Mouse (Mus musculus) bone marrow macrophage, adult 2 months (primary cell): ENCODE data around the gene Tle2. TPM values are rescaled to one million over a fixed set of nuclear protein-coding genes. Genes with fewer than 3 reads are reported as not detected.

ENCODE experiments used
- H3K27ac ChIP-seq: 2 replicates; pipeline ENCODE4 v1.5.1; 2012; ENCODE audit warnings: low read depth, low read length; ENCODE audit not compliant: insufficient read depth
- H3K4me1 ChIP-seq: 2 replicates; pipeline ENCODE4 v1.6.1; 2012; ENCODE audit warnings: low read length; ENCODE audit not compliant: control insufficient read depth, insufficient read depth
- H3K4me3 ChIP-seq: 2 replicates; pipeline ENCODE4 v1.5.1; 2012; ENCODE audit warnings: mild to moderate bottlenecking, low read length, moderate library complexity; ENCODE audit not compliant: insufficient read depth
- CTCF ChIP-seq: IDR thresholded peaks from 2 replicates; pipeline ENCODE4 v1.5.1; 2012; ENCODE audit warnings: low read depth, mild to moderate bottlenecking, low read length, moderate library complexity
- POLR2A ChIP-seq: IDR thresholded peaks from 2 replicates; pipeline ENCODE4 v1.6.1; 2012; ENCODE audit warnings: mild to moderate bottlenecking, low read depth, low read length, borderline replicate concordance
- polyA plus RNA-seq: library from polyadenylated mRNA; stranded (reverse); fragments of >200 nt; gene quantifications from 2 replicates; pipeline ENCODE4 v1.2.4, GENCODE M21; 2012; ENCODE audit not compliant: missing spikeins, insufficient read depth, insufficient read length

Tle2 gene
- polyA plus RNA-seq, 1 experiment, result 17.9 TPM

DNA sequence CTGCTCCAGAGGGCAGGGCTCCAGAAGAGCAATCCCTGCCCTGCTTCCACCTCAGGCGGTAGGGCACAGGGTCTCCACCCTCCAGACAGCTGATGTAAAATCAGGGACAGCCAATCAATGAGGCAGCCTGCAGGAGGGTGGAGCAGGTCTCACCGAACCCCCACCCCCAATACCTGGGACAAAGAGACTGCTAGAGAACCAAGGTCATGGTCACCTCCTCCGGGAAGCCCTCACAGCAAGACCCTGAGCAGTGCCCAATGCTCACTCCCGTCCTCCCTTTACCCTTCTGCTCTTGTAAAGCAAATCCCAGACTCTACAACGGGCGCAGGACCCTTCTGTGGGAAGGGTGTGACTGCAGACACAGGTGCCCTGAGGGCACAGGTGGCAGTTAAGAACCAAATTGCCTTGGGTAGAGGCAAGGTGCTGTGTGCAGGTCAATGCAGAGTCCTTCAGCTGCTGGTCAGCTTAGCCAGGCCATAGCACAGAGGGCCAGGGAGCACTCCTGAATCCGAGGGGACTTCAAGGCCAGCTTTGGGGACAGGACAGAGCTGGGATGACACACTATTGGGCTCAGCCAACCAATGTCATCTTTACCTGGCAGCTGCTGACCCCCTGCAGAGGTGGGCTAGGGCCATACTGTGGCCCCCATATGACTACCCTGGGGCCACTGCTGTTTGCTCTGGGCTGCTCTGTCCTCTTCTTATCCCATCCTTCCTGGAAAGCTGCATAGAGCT lies 31.5 kb upstream of the Tle2 start:
- TF ChIP-seq POLR2A, result no peak
- no peak for TF ChIP-seq CTCF
- Histone ChIP-seq H3K4me3 (peak overlapping the region; percentile 98; the same call in 1 of the 2 replicates), H3K4me1 (peaks cover 18% of the 10 kb centered on the region)

GRCm38 (mm10) chr10:81543633-81544032 lies 30.7 kb upstream of the Tle2 start:
- Histone ChIP-seq H3K4me3 (peak overlapping the region; percentile 98), H3K27ac (no peak overlapping the region), H3K4me1 (peaks cover 18% of the 10 kb centered on the region)
- TF ChIP-seq CTCF, result no peak
- no peak for TF ChIP-seq POLR2A

More for the DNA sequence above, 31.5 kb upstream of the Tle2 start:
- H3K27ac ChIP-seq, result no peak overlapping the region

- Histone ChIP-seq H3K4me3 (peak overlapping the region; percentile 98), H3K4me1 (peaks cover 18% of the 10 kb centered on the region), H3K27ac (peak overlapping the region; percentile 26; the same call in 1 of the 2 replicates)
- TF ChIP-seq POLR2A (no peak), CTCF (no peak)
Observed at GRCm38 (mm10) chr10:81544296-81545160, 29.8 kb upstream of the Tle2 start.

DNA sequence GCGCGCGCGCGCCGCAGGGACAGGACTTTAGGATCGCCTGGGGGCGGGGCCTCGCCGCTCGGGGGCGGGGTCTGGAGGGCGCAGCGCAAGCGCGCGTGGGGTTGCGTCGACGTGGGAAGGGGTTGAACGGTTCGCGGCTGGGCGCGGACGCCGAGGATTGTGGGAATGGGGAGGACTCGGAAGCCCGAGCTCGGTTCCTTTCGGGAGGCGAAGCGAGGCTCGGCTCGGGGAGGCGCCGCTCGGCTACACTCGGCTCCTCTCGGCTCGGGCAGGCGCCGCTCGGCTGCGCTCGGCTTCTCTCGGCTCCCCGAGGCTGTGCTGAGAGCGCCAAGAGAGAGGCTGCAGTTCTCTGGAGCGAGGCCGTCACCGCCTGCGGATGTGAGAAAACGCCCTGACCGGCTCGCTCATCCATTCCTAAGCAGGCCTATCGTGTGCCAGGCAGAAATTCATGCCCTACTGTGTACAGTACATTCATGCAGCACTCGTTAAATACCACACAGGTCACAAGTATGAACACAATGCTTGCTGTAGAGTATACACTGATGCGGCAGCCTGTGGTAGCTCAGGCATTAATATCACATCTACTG lies 29.1 kb upstream of the Tle2 start, which contains the start of gene Gna11:
Gene Gna11 (minus strand): TSS at position 30 of the 587 bp plus-strand sequence.
- peak within 1 kb of the TSS; percentile 98 for H3K4me3 ChIP-seq
- H3K27ac ChIP-seq, result peak within 1 kb of the TSS; percentile 48
- TF ChIP-seq CTCF, result no peak
- no peak for TF ChIP-seq POLR2A
- H3K4me1 ChIP-seq, result peaks cover 18% of the 10 kb centered on the region

GRCm38 (mm10) chr10:81546332-81546731 lies 28.0 kb upstream of the Tle2 start:
- Histone ChIP-seq H3K27ac (no peak overlapping the region), H3K4me1 (peaks cover 18% of the 10 kb centered on the region), H3K4me3 (no peak overlapping the region)
- TF ChIP-seq POLR2A, result no peak
- TF ChIP-seq CTCF, result no peak

GRCm38 (mm10) chr10:81546788-81547571 lies 27.4 kb upstream of the Tle2 start:
- no peak overlapping the region for H3K4me3 ChIP-seq
- peaks cover 17% of the 10 kb centered on the region for H3K4me1 ChIP-seq
- no peak overlapping the region for H3K27ac ChIP-seq
- no peak for TF ChIP-seq CTCF
- no peak for TF ChIP-seq POLR2A

GRCm38 (mm10) chr10:81548944-81549343 lies 25.4 kb upstream of the Tle2 start:
- TF ChIP-seq POLR2A (no peak), CTCF (no peak)
- Histone ChIP-seq H3K4me1 (no peaks in the 10 kb centered on the region), H3K27ac (no peak overlapping the region), H3K4me3 (no peak overlapping the region)

DNA sequence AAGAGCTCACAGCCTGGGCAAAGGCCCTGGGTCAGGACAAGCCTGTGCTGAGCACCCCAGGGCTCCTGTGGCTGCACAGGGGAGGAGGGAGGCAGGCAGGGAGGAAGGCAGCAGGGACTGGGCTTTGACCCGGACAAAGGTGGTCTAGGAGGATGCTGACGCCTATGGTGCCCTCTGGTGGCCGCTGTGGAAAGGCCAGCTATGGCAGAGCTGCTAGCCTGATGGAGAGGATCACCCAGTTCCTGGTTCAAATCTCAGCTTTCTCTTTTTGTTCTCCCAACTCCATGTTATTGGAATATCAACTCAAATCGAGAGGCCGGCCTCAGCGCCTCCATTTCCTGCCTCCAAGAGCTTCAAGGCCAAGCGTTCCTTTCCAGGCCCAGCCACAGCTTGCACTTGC lies 24.1 kb upstream of the Tle2 start:
- Histone ChIP-seq H3K4me1 (no peaks in the 10 kb centered on the region), H3K4me3 (no peak overlapping the region)
- TF ChIP-seq POLR2A, result no peak
- TF ChIP-seq CTCF, result peak; percentile 48; the same call in 1 of the 2 replicates

DNA sequence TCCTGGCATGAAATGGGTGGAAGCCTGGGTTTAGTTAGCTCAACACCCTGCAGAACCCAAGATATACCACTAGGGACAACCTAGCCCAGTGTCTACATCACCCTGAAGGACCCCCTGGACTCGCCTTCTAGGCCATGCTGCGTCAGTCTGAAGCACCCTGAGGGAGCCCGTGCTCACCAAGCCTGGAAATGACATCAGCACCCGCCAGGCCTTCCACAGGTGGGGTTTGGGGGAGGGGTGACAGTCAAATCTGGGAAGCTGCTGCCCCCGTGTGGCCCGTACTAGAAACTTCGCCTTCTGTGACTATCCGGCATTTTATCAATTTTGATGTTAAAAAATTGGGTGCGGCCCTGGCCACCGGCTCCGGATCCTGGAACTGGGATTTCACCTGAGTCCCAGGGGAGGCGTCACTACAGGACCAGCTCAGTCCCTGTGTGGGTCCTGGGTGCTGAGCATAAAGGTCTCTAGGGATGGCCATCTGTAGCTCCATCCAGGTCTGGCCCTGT lies 22.7 kb upstream of the Tle2 start:
- TF ChIP-seq POLR2A (no peak), CTCF (peak; percentile 100)
- Histone ChIP-seq H3K4me3 (no peak overlapping the region), H3K4me1 (no peaks in the 10 kb centered on the region), H3K27ac (no peak overlapping the region)

More for the DNA sequence above, 24.1 kb upstream of the Tle2 start:
- H3K27ac ChIP-seq, result no peak overlapping the region
